Mouse (Mus musculus): ENCODE data around the gene Gm17490. TPM values are rescaled to one million over a fixed set of nuclear protein-coding genes. Genes with fewer than 3 reads are reported as not detected.
A peak's percentile ranks its signal among the peaks of the same experiment; 100 is the strongest.

Gene Gm17490
- polyA plus RNA-seq, 1 experiment from 2014 or later, result not detected

- Histone ChIP-seq H3K36me3 (ENCODE audit: insufficient read depth, low read length) (peaks cover 14% of the 10 kb centered on the region), H3K9ac (replicated peaks; ENCODE audit: low read length) (peak within 1 kb of the TSS; percentile 97), H3K27me3 (ENCODE audit: insufficient read depth, low read length) (no peaks in the 10 kb centered on the region), H3K27ac (ENCODE audit: low read length) (peak within 1 kb of the TSS; percentile 58), H3K9me3 (ENCODE audit: low read length) (no peaks in the 10 kb centered on the region), H3K4me1 (ENCODE audit: insufficient read depth, low read length) (peaks cover 12% of the 10 kb centered on the region), H3K4me3 (ENCODE audit: low read length) (peak within 1 kb of the TSS; percentile 96), H3K4me2 (replicated peaks; ENCODE audit: low read depth, low read length) (peak within 1 kb of the TSS; percentile 69; the same call in 1 of the 2 replicates)
- ATAC-seq (ENCODE audit: low FRiP score, low TSS enrichment), result no peak
- whole genome bisulfite sequencing, result 76% methylated on average over 5 of the region's 5 CpGs
Measured at GRCm38 (mm10) chr2:11604053-11604452, 22.0 kb downstream of the Gm17490 start, which contains the start of gene Rbm17. Gene Rbm17 (minus strand): TSS chr2:11604153.

DNA sequence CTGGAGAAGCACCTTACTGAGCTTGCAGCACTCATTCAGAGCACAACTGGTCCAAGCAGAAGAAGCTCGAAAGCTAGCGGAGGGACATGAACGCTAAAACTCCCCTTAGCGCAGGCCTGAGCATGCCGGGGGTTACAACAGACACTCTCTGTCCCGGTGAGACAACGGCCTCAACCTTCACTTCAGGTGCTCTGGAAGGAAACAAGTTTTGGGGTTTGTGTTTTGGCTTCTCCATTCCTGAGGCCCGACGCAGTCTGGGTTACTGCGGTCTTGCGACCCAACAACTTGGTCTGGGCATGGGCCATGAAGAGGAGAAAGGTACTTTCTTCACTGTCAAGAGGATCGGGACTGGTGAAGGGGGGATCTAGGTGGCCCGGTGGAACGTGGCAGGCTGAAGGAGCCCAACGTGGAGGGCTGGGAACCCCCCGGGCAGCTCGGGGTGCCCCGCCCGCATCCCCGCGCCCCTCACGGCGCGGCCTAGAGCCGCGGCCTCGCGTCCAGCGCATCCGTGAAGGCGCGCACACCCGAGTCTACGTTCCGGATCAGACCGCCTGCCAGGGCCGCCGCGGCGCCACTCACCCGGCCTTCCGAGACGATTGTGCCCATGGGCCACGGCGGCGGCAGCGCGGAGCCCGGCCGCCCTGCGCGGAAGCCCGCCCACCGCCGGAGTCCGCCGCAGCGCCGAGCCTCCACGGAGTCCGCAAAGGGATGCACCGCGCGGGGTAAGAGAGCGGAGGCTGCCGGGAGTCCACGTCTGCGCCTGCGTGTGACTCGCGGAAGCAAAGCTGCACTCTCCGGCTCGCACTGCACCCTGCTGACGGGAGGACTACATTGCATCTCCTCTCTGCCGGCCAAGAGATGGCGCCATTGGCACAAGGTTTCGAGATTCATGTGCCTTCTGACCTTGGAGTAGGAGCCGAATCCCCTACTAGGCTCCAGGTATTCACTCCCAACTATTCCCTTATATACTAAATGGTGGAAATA, 23.3 kb downstream of the Gm17490 start:
- no peaks in the 10 kb centered on the region for H3K9me3 ChIP-seq (ENCODE audit: low read length)
- peaks cover 14% of the 10 kb centered on the region for H3K36me3 ChIP-seq (ENCODE audit: insufficient read depth, low read length)
- H3K27me3 ChIP-seq (ENCODE audit: insufficient read depth, low read length), result no peaks in the 10 kb centered on the region
- H3K4me3 ChIP-seq (ENCODE audit: low read length), result peak overlapping the region; percentile 96
- H3K27ac ChIP-seq (ENCODE audit: low read length), result peak overlapping the region; percentile 58
- ATAC-seq (ENCODE audit: low FRiP score, low TSS enrichment), result peak; percentile 99
- H3K4me2 ChIP-seq (replicated peaks; ENCODE audit: low read depth, low read length), result peak overlapping the region; percentile 69
- peaks cover 12% of the 10 kb centered on the region for H3K4me1 ChIP-seq (ENCODE audit: insufficient read depth, low read length)
- H3K9ac ChIP-seq (replicated peaks; ENCODE audit: low read length), result peak overlapping the region; percentile 97
- WGBS, result under 1% methylated on average over 75 of the region's 78 CpGs

DNA sequence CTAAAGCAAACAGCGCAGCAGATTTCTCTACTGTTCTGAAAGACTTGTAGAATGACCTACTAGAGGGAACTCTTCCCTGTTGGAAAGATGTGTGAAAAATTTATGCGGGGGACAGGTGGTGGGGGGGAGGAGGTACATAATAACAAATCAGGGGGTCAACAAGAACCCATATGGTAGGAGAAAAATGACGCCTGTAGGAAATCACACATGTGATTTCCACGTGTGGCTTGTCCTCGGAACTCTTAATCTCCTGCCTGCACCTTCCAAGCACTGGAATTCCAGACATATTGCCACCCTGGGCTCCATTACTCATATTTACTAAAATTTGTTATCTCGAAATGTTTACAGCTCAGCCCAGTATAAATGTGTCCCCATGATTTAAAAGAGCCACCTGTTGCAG, 24.3 kb downstream of the Gm17490 start:
- Histone ChIP-seq H3K36me3 (ENCODE audit: insufficient read depth, low read length) (peaks cover 21% of the 10 kb centered on the region), H3K4me2 (replicated peaks; ENCODE audit: low read depth, low read length) (peak overlapping the region; percentile 69), H3K4me1 (ENCODE audit: insufficient read depth, low read length) (peaks cover 12% of the 10 kb centered on the region), H3K27ac (ENCODE audit: low read length) (no peak overlapping the region), H3K9me3 (ENCODE audit: low read length) (no peaks in the 10 kb centered on the region), H3K9ac (replicated peaks; ENCODE audit: low read length) (peak overlapping the region; percentile 97), H3K4me3 (ENCODE audit: low read length) (peak overlapping the region; percentile 96), H3K27me3 (ENCODE audit: insufficient read depth, low read length) (no peaks in the 10 kb centered on the region)
- 80% methylated on average over 6 of the region's 6 CpGs for WGBS
- ATAC-seq (ENCODE audit: low FRiP score, low TSS enrichment), result no peak

DNA sequence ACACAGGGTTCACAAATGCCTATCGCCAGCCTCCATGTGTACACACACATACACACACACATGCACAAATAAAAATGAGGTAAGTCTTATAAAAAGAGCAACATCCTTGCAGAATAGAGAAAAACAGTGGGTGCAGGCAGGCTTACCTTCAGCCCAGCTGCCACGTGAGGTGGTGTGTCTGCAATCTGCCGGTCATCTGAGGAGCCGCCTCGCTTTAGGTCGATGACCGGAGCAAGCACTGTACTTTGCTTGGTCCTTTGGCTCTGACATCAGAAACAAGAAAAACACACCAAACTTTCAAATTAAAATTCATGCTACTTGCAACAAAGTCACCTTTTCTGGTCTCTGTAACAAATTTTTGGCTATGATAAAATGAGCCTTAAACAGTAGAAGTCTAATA, 28.2 kb downstream of the Gm17490 start:
- Histone ChIP-seq H3K27me3 (ENCODE audit: insufficient read depth, low read length) (no peaks in the 10 kb centered on the region), H3K9me3 (ENCODE audit: low read length) (no peaks in the 10 kb centered on the region), H3K4me1 (ENCODE audit: insufficient read depth, low read length) (peaks cover 12% of the 10 kb centered on the region), H3K36me3 (ENCODE audit: insufficient read depth, low read length) (peaks cover 50% of the 10 kb centered on the region), H3K4me2 (replicated peaks; ENCODE audit: low read depth, low read length) (no peak overlapping the region), H3K27ac (ENCODE audit: low read length) (no peak overlapping the region), H3K4me3 (ENCODE audit: low read length) (no peak overlapping the region), H3K9ac (replicated peaks; ENCODE audit: low read length) (no peak overlapping the region)
- no peak for ATAC-seq (ENCODE audit: low FRiP score, low TSS enrichment)
- 95% methylated on average over 7 of the region's 7 CpGs for WGBS

GRCm38 (mm10) chr2:11596690-11597089, 29.4 kb downstream of the Gm17490 start:
- Histone ChIP-seq H3K36me3 (ENCODE audit: insufficient read depth, low read length) (peaks cover 62% of the 10 kb centered on the region), H3K27me3 (ENCODE audit: insufficient read depth, low read length) (no peaks in the 10 kb centered on the region), H3K9ac (replicated peaks; ENCODE audit: low read length) (no peak overlapping the region), H3K4me1 (ENCODE audit: insufficient read depth, low read length) (peaks cover 6% of the 10 kb centered on the region), H3K27ac (ENCODE audit: low read length) (no peak overlapping the region), H3K9me3 (ENCODE audit: low read length) (no peaks in the 10 kb centered on the region), H3K4me3 (ENCODE audit: low read length) (no peak overlapping the region), H3K4me2 (replicated peaks; ENCODE audit: low read depth, low read length) (no peak overlapping the region)
- ATAC-seq (ENCODE audit: low FRiP score, low TSS enrichment), result no peak
- 89% methylated on average over 2 of the region's 2 CpGs for WGBS

DNA sequence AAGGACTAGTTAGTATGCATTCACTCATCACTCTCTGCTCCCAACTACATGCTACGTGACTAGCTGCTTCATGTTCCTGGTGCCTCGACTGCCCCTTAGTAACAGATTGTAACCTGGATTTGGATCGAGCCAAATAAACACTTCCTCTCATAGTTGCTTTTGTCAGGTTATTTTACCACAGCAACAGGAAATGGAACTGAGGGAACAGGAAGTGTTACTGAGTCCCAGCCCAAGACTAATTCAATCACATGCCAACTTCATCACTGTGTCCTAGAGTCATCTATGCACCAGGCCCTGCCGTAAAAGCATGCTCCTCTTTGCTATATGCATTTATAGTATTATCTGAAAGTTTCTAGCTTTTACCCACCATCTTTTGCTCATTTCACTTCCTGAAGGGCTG, 38.1 kb downstream of the Gm17490 start:
- no peak overlapping the region for H3K4me2 ChIP-seq (replicated peaks; ENCODE audit: low read depth, low read length)
- 88% methylated on average over 4 of the region's 4 CpGs for WGBS
- no peak overlapping the region for H3K9ac ChIP-seq (replicated peaks; ENCODE audit: low read length)
- no peaks in the 10 kb centered on the region for H3K9me3 ChIP-seq (ENCODE audit: low read length)
- no peaks in the 10 kb centered on the region for H3K27me3 ChIP-seq (ENCODE audit: insufficient read depth, low read length)
- ATAC-seq (ENCODE audit: low FRiP score, low TSS enrichment), result no peak
- peaks cover 90% of the 10 kb centered on the region for H3K36me3 ChIP-seq (ENCODE audit: insufficient read depth, low read length)
- H3K27ac ChIP-seq (ENCODE audit: low read length), result no peak overlapping the region
- no peaks in the 10 kb centered on the region for H3K4me1 ChIP-seq (ENCODE audit: insufficient read depth, low read length)
- no peak overlapping the region for H3K4me3 ChIP-seq (ENCODE audit: low read length)

DNA sequence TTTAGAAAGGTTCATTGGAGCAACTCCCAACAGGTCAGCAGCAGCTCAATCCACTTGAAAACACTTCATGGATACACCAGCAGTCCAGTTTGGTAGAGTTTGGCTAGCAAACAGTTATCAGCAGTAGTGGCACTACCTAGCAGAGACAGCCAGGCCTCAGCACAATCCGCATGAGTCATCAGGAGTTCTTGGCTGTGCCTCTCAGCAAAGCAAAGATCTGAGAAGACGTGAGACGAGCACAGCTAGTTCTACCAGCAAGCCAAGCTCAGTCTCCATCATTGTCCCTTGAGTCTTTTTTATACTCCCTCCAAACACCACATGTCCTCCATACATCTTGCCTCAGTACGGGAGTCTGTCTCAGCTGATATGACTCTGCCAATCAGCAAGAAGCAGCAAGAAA, 46.7 kb downstream of the Gm17490 start:
- Histone ChIP-seq H3K9ac (replicated peaks; ENCODE audit: low read length) (no peak overlapping the region), H3K4me1 (ENCODE audit: insufficient read depth, low read length) (no peaks in the 10 kb centered on the region), H3K36me3 (ENCODE audit: insufficient read depth, low read length) (peaks cover 23% of the 10 kb centered on the region), H3K4me2 (replicated peaks; ENCODE audit: low read depth, low read length) (no peak overlapping the region), H3K9me3 (ENCODE audit: low read length) (peaks cover 11% of the 10 kb centered on the region), H3K27ac (ENCODE audit: low read length) (no peak overlapping the region), H3K4me3 (ENCODE audit: low read length) (no peak overlapping the region), H3K27me3 (ENCODE audit: insufficient read depth, low read length) (no peaks in the 10 kb centered on the region)
- 94% methylated on average over 4 of the region's 4 CpGs for WGBS
- no peak for ATAC-seq (ENCODE audit: low FRiP score, low TSS enrichment)

DNA sequence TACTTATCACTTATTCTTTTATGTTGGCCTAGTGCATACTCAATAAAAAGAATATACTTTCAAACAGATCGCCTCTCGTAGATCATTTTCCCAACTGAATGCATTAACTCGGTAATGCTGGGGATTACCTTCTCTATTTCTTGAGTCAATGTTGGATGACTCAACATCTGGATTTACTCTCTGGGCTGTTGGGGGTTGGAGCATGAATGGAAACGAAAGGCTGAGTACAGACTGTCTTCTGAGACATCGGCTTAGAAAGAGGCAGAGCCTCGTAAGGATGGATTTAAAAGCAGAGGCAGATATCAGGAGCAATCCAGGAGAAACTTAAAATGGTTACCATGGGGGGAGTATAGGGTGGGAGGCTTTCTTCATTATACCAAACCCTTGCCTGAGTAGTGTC, 47.9 kb downstream of the Gm17490 start:
- H3K9me3 ChIP-seq (ENCODE audit: low read length), result peaks cover 11% of the 10 kb centered on the region
- WGBS, result 83% methylated on average over 6 of the region's 6 CpGs
- H3K4me1 ChIP-seq (ENCODE audit: insufficient read depth, low read length), result no peaks in the 10 kb centered on the region
- ATAC-seq (ENCODE audit: low FRiP score, low TSS enrichment), result no peak
- no peak overlapping the region for H3K27ac ChIP-seq (ENCODE audit: low read length)
- H3K9ac ChIP-seq (replicated peaks; ENCODE audit: low read length), result no peak overlapping the region
- no peaks in the 10 kb centered on the region for H3K27me3 ChIP-seq (ENCODE audit: insufficient read depth, low read length)
- no peak overlapping the region for H3K4me3 ChIP-seq (ENCODE audit: low read length)
- H3K4me2 ChIP-seq (replicated peaks; ENCODE audit: low read depth, low read length), result no peak overlapping the region
- peaks cover 16% of the 10 kb centered on the region for H3K36me3 ChIP-seq (ENCODE audit: insufficient read depth, low read length)

Measured in kidney, embryonic 16.5 days (tissue).